Comparison of ENCODE assay signal across 8 mouse cellular contexts in genomic region chr4:141286860-141287517, GRCm38 (mm10). TPM values are rescaled to one million over a fixed set of nuclear protein-coding genes. Genes with fewer than 3 reads are reported as not detected.
DNase-seq lines count a peak whose midpoint lies in the region; ATAC-seq lines count a peak whose summit lies in the region.

No protein-coding gene starts in this region.

- ATAC-seq in midbrain, embryonic 13.5 days = 0 out of 2 replicates have a peak, but pooled peaks have one; percentile 28
- ATAC-seq in midbrain, embryonic 14.5 days (ENCODE audit: low FRiP score, low TSS enrichment) = no peak
- peak; percentile 55 for ATAC-seq in embryonic facial prominence, embryonic 15.5 days (ENCODE audit: insufficient number of reproducible peaks, low FRiP score, low TSS enrichment, low read depth)
- peak; percentile 54; the same call in 1 of the 2 replicates for ATAC-seq in limb, embryonic 13.5 days (ENCODE audit: low FRiP score, low read depth)
- ATAC-seq in neural tube, embryonic 15.5 days (ENCODE audit: low FRiP score) = no peak

- H3K4me2 ChIP-seq in midbrain, embryonic 13.5 days (replicated peaks) = peak overlapping the region; percentile 20; the same call in 1 of the 2 replicates
- H3K4me2 ChIP-seq in midbrain, embryonic 14.5 days (ENCODE audit: low read length) = no peak overlapping the region; the same call in 1 of the 2 replicates
- H3K4me2 ChIP-seq in embryonic facial prominence, embryonic 15.5 days (replicated peaks) = peak overlapping the region; percentile 30
- H3K4me2 ChIP-seq in limb, embryonic 13.5 days (replicated peaks) = peak overlapping the region; percentile 33
- H3K4me2 ChIP-seq in neural tube, embryonic 15.5 days = 0 out of 2 replicates have a peak overlapping the region, but pooled peaks have one; percentile 15

- H3K36me3 ChIP-seq in midbrain, embryonic 13.5 days = no peaks in the 10 kb centered on the region
- no peaks in the 10 kb centered on the region for H3K36me3 ChIP-seq in midbrain, embryonic 14.5 days (ENCODE audit: control insufficient read depth, insufficient read depth, low read length)
- H3K36me3 ChIP-seq in embryonic facial prominence, embryonic 15.5 days = no peaks in the 10 kb centered on the region
- no peaks in the 10 kb centered on the region for H3K36me3 ChIP-seq in limb, embryonic 13.5 days
- no peaks in the 10 kb centered on the region for H3K36me3 ChIP-seq in neural tube, embryonic 15.5 days

- no peaks in the 10 kb centered on the region for H3K9me3 ChIP-seq in midbrain, embryonic 13.5 days
- no peaks in the 10 kb centered on the region for H3K9me3 ChIP-seq in midbrain, embryonic 14.5 days (ENCODE audit: control insufficient read depth, low read length)
- no peaks in the 10 kb centered on the region for H3K9me3 ChIP-seq in embryonic facial prominence, embryonic 15.5 days (replicated peaks)
- H3K9me3 ChIP-seq in limb, embryonic 13.5 days = no peaks in the 10 kb centered on the region
- H3K9me3 ChIP-seq in neural tube, embryonic 15.5 days (replicated peaks) = no peaks in the 10 kb centered on the region

- no peak for DNase-seq in midbrain, embryonic 14.5 days
- DNase-seq in spleen, postnatal 14 days (ENCODE audit: low spot score in 2 of 2) = no peak
- no peak for DNase-seq in cerebellum, adult 8-10 months
- DNase-seq in thymus, postnatal 0 days (ENCODE audit: low spot score) = no peak

- H3K27ac ChIP-seq in midbrain, embryonic 13.5 days = no peak overlapping the region
- H3K27ac ChIP-seq in midbrain, embryonic 14.5 days (replicated peaks; ENCODE audit: low read depth, low read length) = no peak overlapping the region
- H3K27ac ChIP-seq in embryonic facial prominence, embryonic 15.5 days (replicated peaks) = no peak overlapping the region
- H3K27ac ChIP-seq in limb, embryonic 13.5 days = no peak overlapping the region
- H3K27ac ChIP-seq in neural tube, embryonic 15.5 days (replicated peaks) = no peak overlapping the region

- WGBS in midbrain, embryonic 13.5 days = 12% methylated on average over 20 of the region's 20 CpGs
- WGBS in midbrain, embryonic 14.5 days = 13% methylated on average over 20 of the region's 20 CpGs
- 7% methylated on average over 20 of the region's 20 CpGs for WGBS in embryonic facial prominence, embryonic 15.5 days
- WGBS in limb, embryonic 13.5 days = 9% methylated on average over 20 of the region's 20 CpGs
- 15% methylated on average over 20 of the region's 20 CpGs for WGBS in neural tube, embryonic 15.5 days

- H3K4me1 ChIP-seq in midbrain, embryonic 13.5 days (replicated peaks) = peaks cover 48% of the 10 kb centered on the region
- H3K4me1 ChIP-seq in midbrain, embryonic 14.5 days (ENCODE audit: control insufficient read depth, insufficient read depth, low read length) = peaks cover 33% of the 10 kb centered on the region
- peaks cover 33% of the 10 kb centered on the region for H3K4me1 ChIP-seq in embryonic facial prominence, embryonic 15.5 days
- H3K4me1 ChIP-seq in limb, embryonic 13.5 days = peaks cover 55% of the 10 kb centered on the region
- H3K4me1 ChIP-seq in neural tube, embryonic 15.5 days = peaks cover 35% of the 10 kb centered on the region

- H3K27me3 ChIP-seq in midbrain, embryonic 13.5 days = peaks cover 48% of the 10 kb centered on the region
- H3K27me3 ChIP-seq in midbrain, embryonic 14.5 days (ENCODE audit: control insufficient read depth, insufficient read depth, low read length) = peaks cover 7% of the 10 kb centered on the region
- peaks cover 49% of the 10 kb centered on the region for H3K27me3 ChIP-seq in embryonic facial prominence, embryonic 15.5 days
- H3K27me3 ChIP-seq in limb, embryonic 13.5 days = peaks cover 36% of the 10 kb centered on the region
- peaks cover 35% of the 10 kb centered on the region for H3K27me3 ChIP-seq in neural tube, embryonic 15.5 days (replicated peaks)

- no peak overlapping the region for H3K4me3 ChIP-seq in midbrain, embryonic 13.5 days (replicated peaks)
- no peak overlapping the region for H3K4me3 ChIP-seq in midbrain, embryonic 14.5 days (replicated peaks; ENCODE audit: low read depth, low read length)
- H3K4me3 ChIP-seq in embryonic facial prominence, embryonic 15.5 days (replicated peaks) = no peak overlapping the region
- no peak overlapping the region for H3K4me3 ChIP-seq in limb, embryonic 13.5 days
- H3K4me3 ChIP-seq in neural tube, embryonic 15.5 days (replicated peaks) = no peak overlapping the region

- peak overlapping the region; percentile 32; the same call in 1 of the 2 replicates for H3K9ac ChIP-seq in midbrain, embryonic 13.5 days (replicated peaks)
- H3K9ac ChIP-seq in midbrain, embryonic 14.5 days (replicated peaks; ENCODE audit: low read length) = no peak overlapping the region
- no peak overlapping the region for H3K9ac ChIP-seq in embryonic facial prominence, embryonic 15.5 days
- no peak overlapping the region for H3K9ac ChIP-seq in limb, embryonic 13.5 days
- no peak overlapping the region for H3K9ac ChIP-seq in neural tube, embryonic 15.5 days (replicated peaks)

RNA-seq across cellular contexts. Expression of gene Epha2, which starts 14.1 kb away (rescaled TPM):
- 3.5 and 4.7 TPM in 2 replicates for polyA plus RNA-seq in midbrain, embryonic 13.5 days (2015; fragmentation: Nextera tagmentation; extraction: Ambion mirVana)
- polyA plus RNA-seq in midbrain, embryonic 14.5 days (2014; fragmentation: Nextera tagmentation; extraction: Ambion mirVana) = 1.2 and 1.7 TPM in 2 replicates
- 7.4 and 7.6 TPM in 2 replicates for polyA plus RNA-seq in embryonic facial prominence, embryonic 15.5 days (2015; fragmentation: Nextera tagmentation; extraction: Ambion mirVana)
- 2.6 and 3.9 TPM in 2 replicates for polyA plus RNA-seq in limb, embryonic 13.5 days (2015; fragmentation: Nextera tagmentation; extraction: Ambion mirVana)
- 0.87 and 1.9 TPM in 2 replicates for polyA plus RNA-seq in neural tube, embryonic 15.5 days (2015; fragmentation: Nextera tagmentation; extraction: Ambion mirVana)
- polyA plus RNA-seq in thymus, postnatal 0 days (2015; fragmentation: Nextera tagmentation; extraction: Ambion mirVana) = 0.55 and 0.58 TPM in 2 replicates

RNA-seq across cellular contexts. Expression of gene Arhgef19, which starts 47.7 kb away (rescaled TPM):
- polyA plus RNA-seq in midbrain, embryonic 13.5 days (2015; fragmentation: Nextera tagmentation; extraction: Ambion mirVana) = 0.93 and 0.98 TPM in 2 replicates
- 0.84 and 0.89 TPM in 2 replicates for polyA plus RNA-seq in midbrain, embryonic 14.5 days (2014; fragmentation: Nextera tagmentation; extraction: Ambion mirVana)
- polyA plus RNA-seq in embryonic facial prominence, embryonic 15.5 days (2015; fragmentation: Nextera tagmentation; extraction: Ambion mirVana) = 25.6 and 27.7 TPM in 2 replicates
- 8.1 and 10.9 TPM in 2 replicates for polyA plus RNA-seq in limb, embryonic 13.5 days (2015; fragmentation: Nextera tagmentation; extraction: Ambion mirVana)
- polyA plus RNA-seq in neural tube, embryonic 15.5 days (2015; fragmentation: Nextera tagmentation; extraction: Ambion mirVana) = 1.3 and 3.8 TPM in 2 replicates
- polyA plus RNA-seq in thymus, postnatal 0 days (2015; fragmentation: Nextera tagmentation; extraction: Ambion mirVana) = 0.29 and 0.39 TPM in 2 replicates

Comparison
In these comparisons a context has a peak if more than half of its experiments do, and no peak if none do; other contexts are left out.
1. ATAC-seq: peak in midbrain, embryonic 13.5 days (single experiment), embryonic facial prominence, embryonic 15.5 days (single experiment) and limb, embryonic 13.5 days (single experiment); none in midbrain, embryonic 14.5 days (single experiment) and neural tube, embryonic 15.5 days (single experiment).